Mouse (Mus musculus): ENCODE measurements around the gene Bcl6.

The Bcl6 gene

DNA sequence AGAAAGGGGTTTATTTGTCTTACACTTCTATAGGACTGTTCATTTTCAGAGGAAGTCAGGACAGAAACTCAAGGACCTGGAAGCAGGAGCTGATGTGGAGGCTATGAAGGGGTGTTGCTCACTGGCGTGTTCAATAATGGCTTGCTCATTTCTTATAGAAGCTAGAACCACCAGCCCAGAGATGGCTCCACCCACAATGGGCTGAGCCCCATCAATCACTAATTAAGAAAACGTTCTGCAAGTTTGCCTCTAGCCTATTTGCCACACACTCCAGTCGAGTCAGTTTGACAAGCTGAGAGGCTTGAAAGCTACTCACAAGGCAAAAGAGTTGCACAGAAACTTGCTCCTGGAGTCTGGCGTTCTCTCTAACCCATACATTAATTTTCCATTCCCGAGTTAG lies 67.0 kb downstream of the Bcl6 start:
- no peak for DNase-seq (ENCODE audit: low spot score)

DNA sequence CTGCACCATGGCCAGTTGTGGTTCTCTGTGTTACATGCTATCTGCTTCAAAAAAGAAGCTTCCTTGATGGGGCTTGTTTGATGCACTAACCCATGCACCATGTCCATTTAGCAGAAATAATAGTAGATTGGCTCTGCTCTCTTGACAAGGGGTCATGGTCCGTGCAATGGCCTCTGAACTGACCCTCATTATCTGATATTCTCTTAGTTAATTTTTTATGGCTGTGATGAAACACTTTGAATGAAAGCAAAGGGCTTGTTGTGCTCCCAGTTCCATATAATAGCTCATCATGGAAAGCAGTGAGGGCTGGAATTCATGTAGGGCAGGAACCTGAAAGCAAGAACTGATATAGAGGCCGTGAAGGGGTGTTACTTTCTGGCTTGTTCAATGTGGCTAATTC lies 69.2 kb downstream of the Bcl6 start:
- no peak for DNase-seq (ENCODE audit: low spot score)
